In genomic region chr7:55956054-55956453, GRCm38 (mm10) we compare ENCODE assay signal across 22 mouse cellular contexts. TPM values are rescaled to one million over a fixed set of nuclear protein-coding genes. Genes with fewer than 3 reads are reported as not detected.
DNase-seq lines count a peak whose midpoint lies in the region; ATAC-seq and TF ChIP-seq lines count a peak whose summit lies in the region.
"Had no signal": no experiment of that assay in that cellular context is flagged by ENCODE, and none has a peak within 500 bp of the region (broad histone marks: within the 10 kb centered on the region; RNA-seq: fewer than 3 reads in every experiment).

No protein-coding gene starts in this region.

- H3K4me3 ChIP-seq in CH12.LX (replicated peaks in 1 of 3; ENCODE audit: low read depth in 2 of 3, low read length in 2 of 3, poor library complexity in 1 of 3) (no peak overlapping the region), ES-E14 (ENCODE audit: insufficient read depth in 1 of 2, low read depth in 1 of 2, low read length in 2 of 2, poor library complexity in 1 of 2, severe bottlenecking in 1 of 2) (no peak overlapping the region)
- no peak overlapping the region for H3K4me3 ChIP-seq in midbrain, embryonic 15.5 days
- no peak overlapping the region for H3K4me3 ChIP-seq in forebrain, embryonic 10.5 days

- TF ChIP-seq CTCF in CH12.LX (conservative IDR thresholded peaks at IDR 0.05 in 1 of 2, IDR thresholded peaks at IDR 0.05 in 1 of 2; ENCODE audit: low read depth in 2 of 2, low read length in 2 of 2), result no peak

- H3K4me2 ChIP-seq in CH12.LX (ENCODE audit: insufficient read depth, low read depth, poor library complexity, severe bottlenecking), result no peak overlapping the region
- H3K4me2 ChIP-seq in midbrain, embryonic 15.5 days, result no peak overlapping the region

- H3K9me3 ChIP-seq in CH12.LX (replicated peaks; ENCODE audit: low read length) (no peaks in the 10 kb centered on the region), ES-E14 (ENCODE audit: control insufficient read depth, insufficient read depth, low read depth, low read length) (no peaks in the 10 kb centered on the region)
- no peaks in the 10 kb centered on the region for H3K9me3 ChIP-seq in midbrain, embryonic 15.5 days
- H3K9me3 ChIP-seq in forebrain, embryonic 10.5 days, result peaks cover 15% of the 10 kb centered on the region; the same call in 1 of the 2 replicates
- H3K9me3 ChIP-seq: G1E had no signal

- H3K9ac ChIP-seq in CH12.LX (ENCODE audit: insufficient read depth, low read depth) (no peak overlapping the region), ES-E14 (ENCODE audit: insufficient read depth, low read depth, low read length, poor library complexity, severe bottlenecking) (no peak overlapping the region)
- no peak overlapping the region for H3K9ac ChIP-seq in midbrain, embryonic 15.5 days

- DNase-seq in heart, adult 11 months, result peak; percentile 1
- no peak for DNase-seq in heart, adult 8-10 months (ENCODE audit: low spot score)
- DNase-seq in CH12.LX (ENCODE audit: extremely low read depth) (no peak), ES-E14 (ENCODE audit: low read depth, low spot score) (no peak)
- DNase-seq in forebrain, embryonic 10.5 days (ENCODE audit: extremely low spot score, low spot score), result no peak
- DNase-seq: adrenal gland, adult 2 months; adrenal gland, adult 8-10 months; adrenal gland, postnatal 10 days; adrenal gland, postnatal 14 days; adrenal gland, postnatal 25 days; adrenal gland, postnatal 36 days; B cell, adult 2 months; cerebellum, adult 11 months; cerebellum, adult 11-12 months; cerebellum, adult 18-20 months; cerebellum, adult 2 months; cerebellum, adult 8-10 months had no signal

- dilution Hi-C loops in CH12.LX (cut with MboI; ENCODE audit: extremely low pct_ligation_motif_present, extremely low pct_unique_long_range_greater_than_20kb, low sequenced_read_pairs), result no loop called here

- no peak for TF ChIP-seq POLR2A in CH12.LX (IDR thresholded peaks at IDR 0.05; ENCODE audit: low read depth, low read length)

- H3K27me3 ChIP-seq in CH12.LX (replicated peaks), result no peaks in the 10 kb centered on the region
- H3K27me3 ChIP-seq in midbrain, embryonic 15.5 days (replicated peaks), result no peaks in the 10 kb centered on the region
- H3K27me3 ChIP-seq in forebrain, embryonic 10.5 days (ENCODE audit: poor library complexity, severe bottlenecking), result no peaks in the 10 kb centered on the region
- H3K27me3 ChIP-seq: Patski had no signal

- TF ChIP-seq EP300 in CH12.LX (IDR thresholded peaks at IDR 0.05; ENCODE audit: low read length), result no peak

- no peak overlapping the region for H3K27ac ChIP-seq in CH12.LX (ENCODE audit: insufficient read depth, low read depth)
- no peak overlapping the region for H3K27ac ChIP-seq in ES-E14 (ENCODE audit: insufficient read depth, low read depth, low read length, poor library complexity, severe bottlenecking)
- no peak overlapping the region for H3K27ac ChIP-seq in midbrain, embryonic 15.5 days
- no peak overlapping the region for H3K27ac ChIP-seq in forebrain, embryonic 10.5 days

- over 99% methylated on average over 2 of the region's 2 CpGs for WGBS in midbrain, embryonic 15.5 days
- 95% methylated on average over 2 of the region's 2 CpGs for WGBS in forebrain, embryonic 10.5 days

- TF ChIP-seq RAD21 in CH12.LX (IDR thresholded peaks at IDR 0.05; ENCODE audit: low read depth, low read length), result no peak

- H3K79me2 ChIP-seq in CH12.LX (replicated peaks; ENCODE audit: control insufficient read depth, extremely low read depth, insufficient read depth, poor library complexity, severe bottlenecking), result peaks cover 45% of the 10 kb centered on the region

- in situ Hi-C loops in CH12.LX (cut with MboI; ENCODE audit: low pct_ligation_motif_present, low pct_unique_long_range_greater_than_20kb, low sequenced_read_pairs) (no loop called here), ES-E14 (cut with MboI; ENCODE audit: low sequenced_read_pairs in 2 of 2, unreplicated experiment in 2 of 2) (no loop called here)

- ATAC-seq in midbrain, embryonic 15.5 days (replicated peaks), result no peak
- ATAC-seq: activated CD4-positive, CD25-positive, alpha-beta regulatory T cell, adult 4 months; CD4-positive, CD25-positive, alpha-beta regulatory T cell, adult 4 months; Patski had no signal

- H3K4me1 ChIP-seq in CH12.LX (ENCODE audit: control insufficient read depth in 1 of 2, insufficient read depth in 2 of 2), result peaks cover 2 to 51% of the 10 kb centered on the region in 2 experiments; a peak in 3 of 4 replicates
- no peaks in the 10 kb centered on the region for H3K4me1 ChIP-seq in ES-E14 (ENCODE audit: control insufficient read depth in 2 of 2, insufficient read depth in 2 of 2, low read length in 2 of 2, poor library complexity in 1 of 2)
- peaks cover 6% of the 10 kb centered on the region for H3K4me1 ChIP-seq in midbrain, embryonic 15.5 days
- H3K4me1 ChIP-seq in forebrain, embryonic 10.5 days, result peaks cover 5% of the 10 kb centered on the region

- peaks cover 0 to 24% of the 10 kb centered on the region in 2 experiments for H3K36me3 ChIP-seq in CH12.LX (replicated peaks in 1 of 2; ENCODE audit: control insufficient read depth in 1 of 2, insufficient read depth in 1 of 2, low read length in 1 of 2)
- no peaks in the 10 kb centered on the region; the same call in 1 of the 2 replicates for H3K36me3 ChIP-seq in ES-E14 (ENCODE audit: control insufficient read depth, insufficient read depth, low read length, poor library complexity, severe bottlenecking)
- no peaks in the 10 kb centered on the region for H3K36me3 ChIP-seq in midbrain, embryonic 15.5 days (replicated peaks)
- peaks cover 69% of the 10 kb centered on the region for H3K36me3 ChIP-seq in forebrain, embryonic 10.5 days (replicated peaks)

TF ChIP-seq in CH12.LX, 34 proteins besides CTCF, POLR2A, EP300 and RAD21:
- no peak for TF ChIP-seq CHD2 (IDR thresholded peaks at IDR 0.05; ENCODE audit: low read length)
- TF ChIP-seq TCF12 (IDR thresholded peaks at IDR 0.05; ENCODE audit: low read depth, low read length), result no peak
- TF ChIP-seq ZMIZ1 (IDR thresholded peaks at IDR 0.05; ENCODE audit: low read depth, low read length), result no peak
- TF ChIP-seq MAFK (IDR thresholded peaks at IDR 0.05; ENCODE audit: insufficient replicate concordance, low read length), result 0 out of 2 replicates have a peak, but pooled peaks have one; percentile 51
- no peak for TF ChIP-seq USF1 (IDR thresholded peaks at IDR 0.05; ENCODE audit: low read depth, low read length)
- TF ChIP-seq NELFE (IDR thresholded peaks at IDR 0.05; ENCODE audit: low read depth, low read length), result no peak
- no peak for TF ChIP-seq PAX5 (IDR thresholded peaks at IDR 0.05; ENCODE audit: low read length)
TF ChIP-seq in CH12.LX: peak in this region for 1.

TF ChIP-seq in ES-E14, 5 proteins besides CTCF, POLR2A, EP300 and RAD21:
- TF ChIP-seq HCFC1 (IDR thresholded peaks at IDR 0.05; ENCODE audit: borderline replicate concordance, insufficient read depth, low read length), result no peak
- no peak for TF ChIP-seq ZC3H11A (IDR thresholded peaks at IDR 0.05; ENCODE audit: borderline replicate concordance, low read depth, low read length)
- TF ChIP-seq MAFK (IDR thresholded peaks at IDR 0.05; ENCODE audit: insufficient read depth, low read depth, low read length), result peak; percentile 67
- no peak for TF ChIP-seq ZNF384 (IDR thresholded peaks at IDR 0.05; ENCODE audit: low read depth, low read length)

RNA-seq across cellular contexts. Expression of gene Nipa2, which starts 6.2 kb away (rescaled TPM):
- total RNA-seq in heart, adult 8-10 months (2022), result 10 to 100 TPM; 31.8 to 36.3 (median 33.3) TPM
- 24.4 and 34.0 TPM in 2 replicates for total RNA-seq in CH12.LX (2012; rRNA removed)
- 50.4 and 61.4 TPM in 2 replicates for total RNA-seq in CH12.LX (2014; rRNA removed)
- 44.0 and 45.2 TPM in 2 replicates for polyA plus RNA-seq in CH12.LX (2012; ENCODE audit: insufficient read length, low read depth)
- total RNA-seq in ES-E14 (2012; rRNA removed), result 69.2 and 69.7 TPM in 2 replicates
- 31.1 and 31.4 TPM in 2 replicates for polyA plus RNA-seq in midbrain, embryonic 15.5 days (2015; fragmentation: Nextera tagmentation; extraction: Ambion mirVana)
- 39.5 and 42.9 TPM in 2 replicates for polyA plus RNA-seq in forebrain, embryonic 10.5 days (2016; fragmentation: Nextera tagmentation; extraction: Ambion mirVana)
